Mouse (Mus musculus) heart, adult 2 months (tissue): ENCODE results near the gene A130010J15Rik.
A peak's percentile ranks its signal among the peaks of the same experiment; 100 is the strongest.

Experiments used
- CTCF ChIP-seq: fragments of 200-600 bp; IDR thresholded peaks from 2 replicates; pipeline ENCODE4 v1.8.1; 2022; ENCODE audit warnings: antibody characterized with exemption, mild to moderate bottlenecking, moderate library complexity
- EP300 ChIP-seq: fragments of 200-500 bp; IDR thresholded peaks from 2 replicates; pipeline ENCODE4 v1.6.1; 2011; ENCODE audit warnings: low read depth, low read length, control low read depth; ENCODE audit not compliant: insufficient read depth
- POLR2A ChIP-seq: fragments of 200-500 bp; IDR thresholded peaks from 2 replicates; pipeline ENCODE4 v1.6.1; 2011; ENCODE audit warnings: mild to moderate bottlenecking, low read depth, low read length, control low read depth; ENCODE audit not compliant: insufficient read depth

GRCm38 (mm10) chr1:193129786-193130455, 37.9 kb upstream of the A130010J15Rik start, which contains the start of gene Diexf:
- TF ChIP-seq CTCF: peak; percentile 97
- TF ChIP-seq POLR2A: peak; percentile 80
- peak; percentile 90 for TF ChIP-seq EP300
